Mouse (Mus musculus) E14TG2a.4 (cell line): ENCODE results near the gene Il1rap.

Source experiments
- H3K27me3 ChIP-seq: 2 replicates; pipeline ENCODE4 v1.6.1; 2014; ENCODE audit warnings: low read length, control low read depth; ENCODE audit not compliant: insufficient read depth
- H3K36me3 ChIP-seq: 2 replicates; pipeline ENCODE4 v1.6.1; 2014; ENCODE audit warnings: low read length, control low read depth; ENCODE audit not compliant: insufficient read depth
- H3K4me1 ChIP-seq: replicated peaks from 2 replicates; pipeline ENCODE4 v1.6.1; 2014; ENCODE audit warnings: low read depth, low read length, control low read depth
- H3K4me3 ChIP-seq: replicated peaks from 2 replicates; pipeline ENCODE4 v1.5.1; 2014; ENCODE audit warnings: mild to moderate bottlenecking, low read length
- H3K9me3 ChIP-seq: 2 replicates; pipeline ENCODE4 v1.6.1; 2014; ENCODE audit warnings: low read length, control low read depth
- CTCF ChIP-seq: conservative IDR thresholded peaks from 2 replicates; pipeline ENCODE4 v1.5.1; 2014; ENCODE audit warnings: low read length
- NANOG ChIP-seq: IDR thresholded peaks from 2 replicates; pipeline ENCODE4 v1.6.1; 2014; ENCODE audit warnings: borderline replicate concordance, low read length, mixed read lengths
- POU5F1 ChIP-seq: IDR thresholded peaks from 2 replicates; pipeline ENCODE4 v1.6.1; 2014; ENCODE audit warnings: low read length, borderline replicate concordance

Gene Il1rap

GRCm38 (mm10) chr16:26728139-26728538 lies 146.6 kb downstream of the Il1rap start:
- Histone ChIP-seq H3K36me3 (no peaks in the 10 kb centered on the region), H3K27me3 (no peaks in the 10 kb centered on the region), H3K9me3 (no peaks in the 10 kb centered on the region), H3K4me3 (no peak overlapping the region), H3K4me1 (no peaks in the 10 kb centered on the region)
- TF ChIP-seq NANOG, result no peak
- TF ChIP-seq CTCF, result no peak
- no peak for TF ChIP-seq POU5F1

DNA sequence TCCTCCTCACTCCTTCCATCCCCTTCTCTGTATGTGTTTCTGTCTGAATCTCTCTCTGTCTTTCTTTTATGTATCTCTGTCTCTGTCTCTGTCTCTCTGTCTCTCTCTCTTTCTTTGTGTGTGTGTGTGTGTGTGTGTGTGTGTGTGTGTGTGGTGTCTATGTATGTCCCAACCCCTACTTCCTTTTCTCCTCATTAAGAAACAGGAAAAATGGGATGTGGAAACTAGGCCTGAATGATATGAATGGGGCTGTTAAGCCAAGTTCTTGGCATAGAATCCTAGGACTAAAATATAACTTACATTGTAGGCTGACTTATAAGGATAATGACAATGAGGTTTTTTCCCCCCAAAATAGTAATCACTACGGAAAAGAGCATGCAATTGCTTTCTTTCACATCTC lies 149.4 kb downstream of the Il1rap start:
- Histone ChIP-seq H3K36me3 (no peaks in the 10 kb centered on the region), H3K9me3 (no peaks in the 10 kb centered on the region), H3K27me3 (no peaks in the 10 kb centered on the region), H3K4me3 (no peak overlapping the region), H3K4me1 (no peaks in the 10 kb centered on the region)
- TF ChIP-seq POU5F1, result no peak
- no peak for TF ChIP-seq CTCF
- TF ChIP-seq NANOG, result no peak

DNA sequence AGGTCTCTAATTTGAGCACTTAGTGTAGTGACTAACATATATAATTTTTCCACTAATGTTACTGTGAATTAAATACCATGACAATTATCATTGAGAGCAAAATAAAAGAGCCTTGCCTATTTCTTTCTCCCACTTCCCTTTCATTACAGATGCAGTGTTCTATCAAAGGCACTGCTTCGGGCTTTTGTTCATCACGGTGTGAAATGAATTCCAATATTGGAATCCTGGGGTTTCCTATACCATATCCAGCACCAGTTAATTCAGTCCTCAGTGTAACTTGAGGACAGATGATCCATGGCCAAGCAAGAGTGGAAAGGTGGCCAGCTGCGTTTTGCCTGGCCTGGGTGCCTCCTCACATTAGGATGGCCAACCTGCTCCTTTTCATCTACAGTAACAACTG lies 151.1 kb downstream of the Il1rap start:
- Histone ChIP-seq H3K4me1 (no peaks in the 10 kb centered on the region), H3K36me3 (no peaks in the 10 kb centered on the region)
- TF ChIP-seq POU5F1, result no peak
- no peak for TF ChIP-seq CTCF
- TF ChIP-seq NANOG, result no peak

DNA sequence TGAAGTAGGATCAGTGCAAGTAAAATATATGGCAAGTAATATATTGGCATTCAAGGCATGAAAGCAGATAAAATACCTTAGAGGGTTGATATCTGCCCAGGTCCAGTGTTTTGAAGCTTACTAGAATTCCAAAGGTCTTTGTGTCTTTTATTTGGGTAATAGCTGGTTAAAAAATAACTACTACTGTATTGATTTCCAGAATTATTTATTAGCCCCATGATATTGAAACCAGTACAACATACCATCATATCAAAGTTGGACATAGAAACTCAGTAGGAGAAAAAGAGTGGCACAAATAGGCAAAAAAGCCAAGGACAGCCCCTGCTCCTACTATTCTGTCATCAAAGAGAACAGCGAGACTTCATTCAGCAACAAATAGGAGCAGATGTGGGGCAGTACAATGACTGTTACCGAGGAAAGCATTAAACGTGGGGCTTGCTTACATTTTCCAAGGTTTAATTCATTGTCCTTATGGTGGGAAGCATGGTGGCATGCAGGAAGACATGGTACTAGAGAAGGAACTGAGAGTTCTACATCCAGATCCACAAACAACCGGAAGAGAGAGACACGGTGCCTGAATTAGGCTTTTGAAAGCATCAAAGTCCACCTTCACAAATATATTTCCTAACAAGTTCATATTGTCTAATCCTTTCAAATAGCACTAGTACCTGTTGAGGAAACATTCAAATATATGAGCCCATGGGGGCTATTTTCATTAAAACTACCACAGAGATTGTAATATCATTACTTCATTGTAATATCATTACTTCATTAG lies 174.1 kb downstream of the Il1rap start:
- Histone ChIP-seq H3K4me3 (no peak overlapping the region), H3K9me3 (no peaks in the 10 kb centered on the region), H3K4me1 (no peaks in the 10 kb centered on the region), H3K27me3 (no peaks in the 10 kb centered on the region), H3K36me3 (no peaks in the 10 kb centered on the region)
- no peak for TF ChIP-seq NANOG

More for the DNA sequence above, 151.1 kb downstream of the Il1rap start:
- Histone ChIP-seq H3K4me3 (no peak overlapping the region), H3K27me3 (no peaks in the 10 kb centered on the region), H3K9me3 (no peaks in the 10 kb centered on the region)

- Histone ChIP-seq H3K27me3 (no peaks in the 10 kb centered on the region), H3K4me1 (no peaks in the 10 kb centered on the region), H3K4me3 (no peak overlapping the region), H3K9me3 (no peaks in the 10 kb centered on the region), H3K36me3 (no peaks in the 10 kb centered on the region)
- TF ChIP-seq POU5F1, result no peak
- no peak for TF ChIP-seq NANOG
- no peak for TF ChIP-seq CTCF
These were observed 194.5 kb downstream of the Il1rap start for GRCm38 (mm10) chr16:26775976-26776375.

DNA sequence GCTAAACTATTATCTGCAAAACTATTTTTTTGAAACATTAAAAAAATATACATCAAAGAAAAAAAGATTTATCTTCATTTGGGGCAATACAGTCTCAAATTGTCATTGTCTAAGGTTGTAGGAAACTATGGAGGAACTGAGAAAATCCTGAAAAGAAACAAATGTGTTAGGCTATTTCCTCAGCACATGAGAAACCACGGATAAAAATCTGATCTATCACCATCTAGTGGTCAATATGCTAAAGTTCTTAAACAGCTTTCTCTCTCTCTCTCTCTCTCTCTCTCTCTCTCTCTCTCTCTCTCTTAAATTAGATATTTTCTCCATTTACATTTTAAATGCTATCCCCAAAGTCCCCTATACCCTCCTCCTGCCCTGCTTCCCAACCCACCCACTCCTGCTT lies 195.6 kb downstream of the Il1rap start:
- Histone ChIP-seq H3K27me3 (no peaks in the 10 kb centered on the region), H3K36me3 (no peaks in the 10 kb centered on the region), H3K4me1 (no peaks in the 10 kb centered on the region), H3K4me3 (no peak overlapping the region), H3K9me3 (no peaks in the 10 kb centered on the region)
- TF ChIP-seq POU5F1 (no peak), CTCF (peak; percentile 12; the same call in 1 of the 2 replicates)
